Mouse (Mus musculus): ENCODE data around the gene Adi1. TPM values are rescaled to one million over a fixed set of nuclear protein-coding genes. Genes with fewer than 3 reads are reported as not detected.

The Adi1 gene
- polyA plus RNA-seq, 1 experiment from 2014 or later, result 44.3 TPM

DNA sequence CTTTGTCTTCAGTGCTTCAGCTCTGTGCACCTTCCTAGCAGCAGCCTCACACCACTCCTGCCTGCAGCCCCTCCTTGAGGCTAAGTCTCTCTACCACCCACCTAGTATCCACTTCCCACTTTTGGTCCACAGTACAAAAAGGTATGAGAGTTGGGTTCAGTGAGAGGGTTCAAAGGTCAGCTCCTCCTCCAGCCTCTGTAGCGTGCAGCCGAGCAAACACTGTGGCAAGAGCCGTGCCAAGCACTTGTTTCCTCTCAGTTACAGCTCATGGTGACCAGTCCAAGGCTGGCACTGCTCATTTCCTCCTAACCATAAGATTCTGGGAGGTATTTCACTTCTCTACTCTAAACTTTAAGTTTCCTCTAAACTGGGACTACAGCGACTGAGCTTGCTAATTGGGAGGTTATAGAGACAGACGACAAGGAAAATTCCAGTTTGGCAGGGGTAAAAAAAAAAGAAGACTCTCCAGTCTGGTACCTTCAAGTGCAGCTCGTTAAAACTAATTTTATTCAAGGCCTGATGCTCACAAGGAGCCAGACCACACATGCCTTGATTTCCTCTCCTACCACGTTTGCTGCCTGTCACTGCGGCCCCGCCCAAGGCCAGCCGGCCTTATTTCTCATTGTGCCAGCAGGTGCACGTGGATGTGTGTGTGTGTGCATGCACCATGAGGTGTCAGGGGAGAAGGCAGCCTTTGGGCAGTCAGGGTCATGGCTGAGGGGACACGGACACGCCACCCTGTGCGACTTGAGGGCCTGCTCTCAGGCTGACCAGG is 23.0 kb downstream of the Adi1 start:
- 0 out of 2 replicates have a peak, but pooled peaks cover 2% of the 10 kb centered on the region for H3K27me3 ChIP-seq (replicated peaks)
- no peak for ATAC-seq (ENCODE audit: extremely low read depth, insufficient number of reproducible peaks, low FRiP score, low TSS enrichment)
- 86% methylated on average over 14 of the region's 14 CpGs for WGBS

DNA sequence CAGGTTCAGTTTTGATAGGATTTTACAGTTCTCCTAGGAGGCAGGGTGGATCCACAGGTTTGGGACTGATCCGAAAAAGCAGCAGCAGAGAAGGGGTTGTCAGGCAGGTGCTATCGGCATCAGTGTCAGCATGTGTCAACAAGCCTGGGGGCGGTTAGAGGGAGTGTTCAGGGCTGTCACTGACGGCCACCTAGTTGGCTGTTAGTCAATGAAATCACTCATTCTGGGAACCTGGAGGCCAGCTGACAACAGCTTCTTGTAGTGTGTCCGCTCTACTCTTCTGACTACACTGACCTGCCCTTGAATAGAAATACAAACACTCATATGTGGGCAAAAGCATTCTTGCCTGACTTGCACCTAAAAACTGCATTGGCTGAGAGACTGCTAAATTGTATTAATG is 24.1 kb downstream of the Adi1 start:
- Histone ChIP-seq H3K9me3 (no peaks in the 10 kb centered on the region), H3K4me1 (peaks cover 27% of the 10 kb centered on the region), H3K27ac (replicated peaks) (no peak overlapping the region), H3K36me3 (peaks cover 29% of the 10 kb centered on the region), H3K4me3 (no peak overlapping the region), H3K4me2 (no peak overlapping the region), H3K9ac (no peak overlapping the region), H3K27me3 (replicated peaks) (0 out of 2 replicates have a peak, but pooled peaks cover 2% of the 10 kb centered on the region)
- 67% methylated on average over 5 of the region's 5 CpGs for WGBS
- no peak for ATAC-seq (ENCODE audit: extremely low read depth, insufficient number of reproducible peaks, low FRiP score, low TSS enrichment)

More for the DNA sequence above, 23.0 kb downstream of the Adi1 start:
- Histone ChIP-seq H3K27ac (replicated peaks) (no peak overlapping the region), H3K4me2 (no peak overlapping the region), H3K9ac (no peak overlapping the region), H3K36me3 (peaks cover 26% of the 10 kb centered on the region), H3K4me3 (no peak overlapping the region), H3K9me3 (no peaks in the 10 kb centered on the region), H3K4me1 (peaks cover 32% of the 10 kb centered on the region)

DNA sequence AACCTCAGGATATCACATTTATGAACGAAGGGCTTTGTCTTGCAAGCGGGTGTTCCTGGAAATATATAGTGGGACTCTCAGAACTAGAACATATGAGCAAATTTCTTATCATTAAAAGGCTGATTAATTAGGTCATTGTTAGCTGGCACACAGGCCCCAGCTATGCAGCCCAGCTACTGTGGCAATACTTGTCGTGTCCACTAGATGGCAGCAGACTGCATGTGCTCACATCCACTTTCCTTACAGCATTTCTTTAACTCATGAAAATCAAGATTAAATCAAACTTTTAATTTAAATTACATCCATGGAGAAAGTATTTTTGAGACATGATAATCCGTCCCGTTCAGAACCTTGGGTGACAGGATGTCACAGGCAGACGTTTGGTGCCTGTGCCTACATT is 24.6 kb downstream of the Adi1 start:
- no peak for ATAC-seq (ENCODE audit: extremely low read depth, insufficient number of reproducible peaks, low FRiP score, low TSS enrichment)
- Histone ChIP-seq H3K36me3 (peaks cover 29% of the 10 kb centered on the region), H3K27me3 (replicated peaks) (0 out of 2 replicates have a peak, but pooled peaks cover 2% of the 10 kb centered on the region), H3K27ac (replicated peaks) (peak overlapping the region; percentile 77), H3K4me3 (no peak overlapping the region), H3K9ac (peak overlapping the region; percentile 42; the same call in 1 of the 2 replicates), H3K4me1 (peaks cover 21% of the 10 kb centered on the region), H3K4me2 (no peak overlapping the region), H3K9me3 (no peaks in the 10 kb centered on the region)
- 13% methylated on average over 6 of the region's 6 CpGs for WGBS

DNA sequence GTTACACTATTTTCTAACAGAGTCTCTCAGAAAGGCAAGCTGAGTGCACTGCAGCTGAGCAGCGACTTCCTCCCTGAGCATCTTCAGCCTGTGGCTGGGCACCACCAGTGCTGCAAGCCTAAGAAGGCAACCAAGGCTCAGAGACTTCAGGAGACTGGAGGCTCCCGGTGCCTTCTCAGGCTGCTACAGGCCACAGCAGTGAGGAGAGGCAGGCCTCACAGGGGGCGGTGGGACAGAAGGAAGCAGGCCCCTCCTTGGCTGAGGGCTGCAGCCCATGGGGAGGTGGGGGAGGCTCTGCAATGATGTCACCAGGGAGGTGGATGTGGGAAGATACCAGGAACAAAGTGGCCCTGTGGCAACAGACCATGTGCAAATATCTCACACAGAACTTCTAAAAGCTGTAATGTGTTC is 25.1 kb downstream of the Adi1 start:
- H3K4me1 ChIP-seq, result peaks cover 17% of the 10 kb centered on the region
- no peak overlapping the region for H3K4me3 ChIP-seq
- H3K9me3 ChIP-seq, result no peaks in the 10 kb centered on the region
- H3K27ac ChIP-seq (replicated peaks), result peak overlapping the region; percentile 77
- WGBS, result 26% methylated on average over 3 of the region's 3 CpGs
- 0 out of 2 replicates have a peak, but pooled peaks cover 2% of the 10 kb centered on the region for H3K27me3 ChIP-seq (replicated peaks)
- ATAC-seq (ENCODE audit: extremely low read depth, insufficient number of reproducible peaks, low FRiP score, low TSS enrichment), result no peak
- peaks cover 29% of the 10 kb centered on the region for H3K36me3 ChIP-seq
- H3K9ac ChIP-seq, result peak overlapping the region; percentile 42
- 0 out of 2 replicates have a peak overlapping the region, but pooled peaks have one; percentile 24 for H3K4me2 ChIP-seq

DNA sequence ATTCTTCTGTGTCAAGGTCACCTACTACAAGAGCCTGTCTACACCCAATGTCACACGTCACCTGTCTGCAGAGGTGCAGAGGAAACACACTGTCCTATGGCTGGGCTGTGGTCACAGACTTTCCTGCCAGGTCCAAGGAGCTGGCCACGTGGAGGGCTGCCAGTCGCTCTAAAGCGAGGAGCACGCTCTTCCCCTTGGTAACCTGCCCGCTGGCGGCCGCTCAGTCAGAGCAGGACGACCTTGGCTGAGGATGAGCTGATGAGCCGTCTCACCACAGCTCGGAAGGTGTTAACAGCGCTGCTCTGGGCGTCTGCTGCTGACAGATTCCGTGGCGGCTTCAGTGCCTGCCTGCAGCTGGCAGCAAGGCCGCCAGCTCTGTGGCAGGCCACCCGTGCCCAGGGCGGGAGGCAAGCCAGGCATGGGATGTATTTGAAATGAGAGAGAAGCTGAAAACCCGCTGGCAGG is 25.6 kb downstream of the Adi1 start:
- peak; percentile 49; the same call in 1 of the 2 replicates for ATAC-seq (ENCODE audit: extremely low read depth, insufficient number of reproducible peaks, low FRiP score, low TSS enrichment)
- H3K36me3 ChIP-seq, result peaks cover 29% of the 10 kb centered on the region
- H3K4me3 ChIP-seq, result no peak overlapping the region
- H3K9me3 ChIP-seq, result no peaks in the 10 kb centered on the region
- peak overlapping the region; percentile 77 for H3K27ac ChIP-seq (replicated peaks)
- WGBS, result 38% methylated on average over 19 of the region's 19 CpGs
- H3K27me3 ChIP-seq (replicated peaks), result 0 out of 2 replicates have a peak, but pooled peaks cover 2% of the 10 kb centered on the region
- peak overlapping the region; percentile 26; the same call in 1 of the 2 replicates for H3K9ac ChIP-seq
- H3K4me1 ChIP-seq, result peaks cover 15% of the 10 kb centered on the region
- H3K4me2 ChIP-seq, result peak overlapping the region; percentile 24; the same call in 1 of the 2 replicates

DNA sequence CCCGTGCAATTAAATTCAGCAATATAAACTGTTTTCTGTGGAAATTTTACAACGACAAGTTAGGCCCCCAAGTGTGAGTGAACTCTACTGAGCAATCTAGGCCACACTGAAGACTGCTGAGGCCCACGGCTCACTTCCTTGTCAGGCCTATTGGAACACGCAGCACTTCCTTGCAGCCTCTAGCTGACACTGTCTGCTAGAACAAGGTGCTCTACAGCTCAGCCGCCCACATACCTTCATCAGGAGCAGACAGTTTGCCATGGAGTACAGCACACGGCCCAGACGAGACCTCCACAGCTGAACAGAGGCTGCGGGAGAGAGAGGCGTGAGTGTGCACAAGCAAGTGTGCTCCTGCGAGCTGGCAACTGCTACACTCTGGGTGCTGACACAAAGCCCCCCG is 26.3 kb downstream of the Adi1 start:
- WGBS, result 84% methylated on average over 11 of the region's 11 CpGs

DNA sequence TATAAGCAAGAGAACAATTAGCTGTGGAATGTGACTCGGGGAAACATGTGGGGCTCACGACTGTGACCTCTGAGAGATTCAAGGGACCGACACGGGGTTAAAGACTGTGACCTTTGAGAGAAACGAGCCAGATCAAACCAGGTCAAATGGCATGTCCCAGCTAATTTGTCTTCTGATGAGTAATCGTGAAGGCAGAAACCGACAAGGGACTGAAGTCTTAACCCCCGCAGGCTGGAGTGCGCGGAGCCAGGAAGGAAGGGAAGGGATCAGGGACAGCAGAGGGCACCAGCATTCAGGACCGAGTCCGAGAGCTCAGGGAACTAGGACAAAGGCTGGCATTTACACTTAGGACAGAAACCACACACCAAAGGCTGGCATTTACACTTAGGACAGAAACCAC is 29.4 kb downstream of the Adi1 start:
- H3K4me3 ChIP-seq, result no peak overlapping the region
- no peak overlapping the region for H3K4me2 ChIP-seq
- no peak overlapping the region for H3K27ac ChIP-seq (replicated peaks)
- H3K36me3 ChIP-seq, result peaks cover 25% of the 10 kb centered on the region
- H3K9me3 ChIP-seq, result no peaks in the 10 kb centered on the region
- no peaks in the 10 kb centered on the region for H3K27me3 ChIP-seq (replicated peaks)
- WGBS, result 42% methylated on average over 12 of the region's 12 CpGs
- ATAC-seq (ENCODE audit: extremely low read depth, insufficient number of reproducible peaks, low FRiP score, low TSS enrichment), result no peak
- no peak overlapping the region for H3K9ac ChIP-seq
- H3K4me1 ChIP-seq, result peaks cover 15% of the 10 kb centered on the region

More for the DNA sequence above, 26.3 kb downstream of the Adi1 start:
- Histone ChIP-seq H3K4me3 (no peak overlapping the region), H3K27ac (replicated peaks) (no peak overlapping the region), H3K27me3 (replicated peaks) (0 out of 2 replicates have a peak, but pooled peaks cover 2% of the 10 kb centered on the region), H3K9me3 (no peaks in the 10 kb centered on the region), H3K4me1 (peaks cover 15% of the 10 kb centered on the region), H3K4me2 (no peak overlapping the region), H3K9ac (no peak overlapping the region), H3K36me3 (peaks cover 24% of the 10 kb centered on the region)
- no peak for ATAC-seq (ENCODE audit: extremely low read depth, insufficient number of reproducible peaks, low FRiP score, low TSS enrichment)

DNA sequence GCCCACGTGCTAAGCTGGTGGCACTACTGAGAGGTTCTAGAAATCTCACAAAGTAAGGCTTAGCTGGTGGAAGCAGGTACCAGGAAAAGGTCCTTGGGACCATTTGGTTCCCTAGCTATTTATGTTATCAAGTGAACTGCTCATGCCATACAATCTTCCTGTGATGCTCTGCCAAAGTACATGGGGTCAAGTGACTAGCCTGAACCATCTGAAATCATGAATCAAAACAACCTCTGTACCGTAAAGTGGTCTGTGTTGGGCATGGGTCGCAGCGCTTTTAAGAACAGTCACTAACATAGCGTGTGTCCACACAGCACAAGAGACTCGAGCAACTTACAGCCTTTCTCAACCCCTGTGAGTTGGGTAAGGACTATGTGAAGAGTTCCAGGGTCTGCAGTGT is 30.2 kb downstream of the Adi1 start:
- WGBS, result 82% methylated on average over 6 of the region's 6 CpGs
- H3K9ac ChIP-seq, result no peak overlapping the region
- ATAC-seq (ENCODE audit: extremely low read depth, insufficient number of reproducible peaks, low FRiP score, low TSS enrichment), result no peak
- no peak overlapping the region for H3K4me2 ChIP-seq
- H3K27ac ChIP-seq (replicated peaks), result no peak overlapping the region
- peaks cover 10% of the 10 kb centered on the region for H3K4me1 ChIP-seq
- no peak overlapping the region for H3K4me3 ChIP-seq
- H3K36me3 ChIP-seq, result peaks cover 33% of the 10 kb centered on the region
- no peaks in the 10 kb centered on the region for H3K27me3 ChIP-seq (replicated peaks)
- H3K9me3 ChIP-seq, result no peaks in the 10 kb centered on the region

DNA sequence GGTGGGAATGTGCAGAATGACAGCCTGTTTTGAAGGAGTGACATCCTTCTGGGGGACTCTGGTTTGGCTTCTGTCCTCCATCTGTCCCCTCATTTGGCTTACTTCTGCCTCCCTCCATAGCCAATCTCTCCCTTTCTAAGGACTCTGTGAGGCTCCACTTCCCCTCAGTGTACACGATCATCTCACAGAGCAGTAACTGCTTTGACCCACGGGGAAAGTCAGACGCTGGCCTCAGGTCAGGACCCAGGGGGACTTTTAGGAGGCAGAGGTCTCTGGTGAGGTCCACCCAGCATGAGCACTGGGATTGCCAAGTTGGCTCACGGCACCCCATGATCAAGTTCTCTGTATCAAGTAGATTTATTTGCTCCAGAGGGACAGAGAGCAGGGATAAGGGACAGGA is 33.1 kb downstream of the Adi1 start:
- no peak overlapping the region for H3K9ac ChIP-seq
- peaks cover 57% of the 10 kb centered on the region for H3K36me3 ChIP-seq
- no peak overlapping the region for H3K27ac ChIP-seq (replicated peaks)
- ATAC-seq (ENCODE audit: extremely low read depth, insufficient number of reproducible peaks, low FRiP score, low TSS enrichment), result no peak
- no peaks in the 10 kb centered on the region for H3K9me3 ChIP-seq
- H3K27me3 ChIP-seq (replicated peaks), result no peaks in the 10 kb centered on the region
- 80% methylated on average over 4 of the region's 4 CpGs for WGBS
- H3K4me2 ChIP-seq, result no peak overlapping the region
- no peak overlapping the region for H3K4me3 ChIP-seq
- H3K4me1 ChIP-seq, result no peaks in the 10 kb centered on the region

DNA sequence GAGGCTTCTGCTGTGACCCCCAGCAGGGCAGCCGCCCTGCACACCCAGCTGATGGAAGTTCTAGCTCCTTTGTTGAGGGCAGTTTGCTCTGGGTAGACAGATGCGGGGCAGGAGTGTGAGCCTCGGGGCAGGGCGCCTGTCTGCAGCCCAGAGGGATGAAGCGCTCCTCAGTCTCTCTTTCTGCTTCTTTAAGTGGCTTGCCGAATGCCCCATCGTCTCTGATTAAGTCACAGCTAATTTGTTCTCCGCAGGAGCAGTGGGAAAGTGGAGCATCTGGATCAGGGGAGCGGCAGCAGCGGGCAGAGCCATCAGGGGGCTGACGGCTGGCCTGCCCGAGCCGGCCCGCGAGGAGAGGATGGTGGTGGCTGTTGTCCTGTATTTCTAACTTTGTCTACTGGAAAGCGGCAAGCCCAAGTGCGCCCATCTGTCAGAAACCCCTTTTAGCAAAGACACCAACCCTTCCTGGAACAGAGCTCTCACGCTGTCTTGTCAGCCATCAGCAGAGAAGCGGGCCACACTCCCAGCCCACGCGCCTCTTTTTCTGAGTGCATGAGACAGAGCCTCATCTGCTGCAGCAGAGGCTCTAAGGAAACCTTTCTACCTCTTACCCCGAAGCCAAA is 35.6 kb downstream of the Adi1 start:
- H3K4me1 ChIP-seq, result no peaks in the 10 kb centered on the region
- WGBS, result 72% methylated on average over 22 of the region's 22 CpGs
- no peaks in the 10 kb centered on the region for H3K27me3 ChIP-seq (replicated peaks)
- no peak overlapping the region for H3K4me3 ChIP-seq
- H3K36me3 ChIP-seq, result peaks cover 70% of the 10 kb centered on the region
- H3K27ac ChIP-seq (replicated peaks), result no peak overlapping the region
- H3K9ac ChIP-seq, result no peak overlapping the region
- H3K9me3 ChIP-seq, result no peaks in the 10 kb centered on the region
- no peak for ATAC-seq (ENCODE audit: extremely low read depth, insufficient number of reproducible peaks, low FRiP score, low TSS enrichment)
- H3K4me2 ChIP-seq, result no peak overlapping the region

DNA sequence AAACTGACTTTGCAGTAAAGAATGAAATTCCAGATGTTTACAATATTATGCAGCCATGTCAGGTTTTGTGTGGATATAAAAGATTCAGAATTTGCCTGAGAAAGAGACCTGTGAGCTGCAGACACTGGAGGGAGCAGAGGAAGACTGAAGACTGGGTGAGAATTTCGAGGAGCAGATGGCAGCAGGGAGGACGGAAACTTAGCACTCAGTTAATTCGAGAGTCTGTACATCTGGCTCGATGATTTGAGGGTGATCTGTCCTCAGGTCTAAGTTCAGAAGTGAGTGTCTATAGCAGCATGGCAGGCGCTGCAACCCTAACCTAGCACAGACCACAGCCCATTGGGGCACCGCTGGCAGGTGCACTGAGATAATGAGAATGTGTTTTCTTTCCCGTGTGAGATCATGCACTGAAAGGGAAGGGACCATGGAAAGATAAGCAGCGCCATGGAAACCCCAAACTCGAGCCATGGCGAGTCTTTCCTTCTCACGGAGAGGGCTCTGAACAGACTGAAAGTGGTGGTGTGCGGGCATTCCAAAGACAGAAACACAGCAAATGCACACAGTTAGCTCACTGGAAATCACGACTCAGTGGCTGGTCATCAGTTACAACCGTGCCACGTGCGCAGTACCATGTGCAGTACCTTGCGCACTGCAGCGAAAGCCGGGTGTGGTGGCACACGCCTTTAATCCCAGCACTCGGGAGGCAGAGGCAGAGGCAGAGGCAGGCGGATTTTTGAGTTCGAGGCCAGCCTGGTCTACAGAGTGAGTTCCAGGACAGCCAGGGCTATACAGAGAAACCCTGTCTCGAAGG is 40.0 kb downstream of the Adi1 start:
- 79% methylated on average over 24 of the region's 24 CpGs for WGBS
- no peak overlapping the region for H3K4me2 ChIP-seq
- no peak overlapping the region for H3K4me3 ChIP-seq
- no peaks in the 10 kb centered on the region for H3K4me1 ChIP-seq
- no peak overlapping the region for H3K9ac ChIP-seq
- no peak for ATAC-seq (ENCODE audit: extremely low read depth, insufficient number of reproducible peaks, low FRiP score, low TSS enrichment)
- no peaks in the 10 kb centered on the region for H3K9me3 ChIP-seq
- peaks cover 78% of the 10 kb centered on the region for H3K36me3 ChIP-seq
- H3K27me3 ChIP-seq (replicated peaks), result no peaks in the 10 kb centered on the region
- no peak overlapping the region for H3K27ac ChIP-seq (replicated peaks)
